Mouse (Mus musculus): ENCODE data around the gene Map1b. TPM values are rescaled to one million over a fixed set of nuclear protein-coding genes. Genes with fewer than 3 reads are reported as not detected.

Map1b gene
- polyA plus RNA-seq, 1 experiment, result 4.1 TPM

GRCm38 (mm10) chr13:99475488-99475887, 40.9 kb downstream of the Map1b start:
- no peak for DNase-seq
- 9% methylated on average over 6 of the region's 6 CpGs for WGBS
- Histone ChIP-seq H3K4me1 (ENCODE audit: control insufficient read depth, insufficient read depth, low read length) (peaks cover 5% of the 10 kb centered on the region), H3K4me3 (replicated peaks; ENCODE audit: extremely low read depth, low read depth, low read length) (no peak overlapping the region)
- TF ChIP-seq POLR2A (IDR thresholded peaks at IDR 0.05; ENCODE audit: borderline replicate concordance, extremely low read depth, low read depth, low read length), result no peak
- no peak for TF ChIP-seq CTCF (IDR thresholded peaks at IDR 0.05; ENCODE audit: insufficient read depth, low read length)

GRCm38 (mm10) chr13:99475033-99475432, 41.3 kb downstream of the Map1b start:
- no peak overlapping the region for H3K4me3 ChIP-seq (replicated peaks; ENCODE audit: extremely low read depth, low read depth, low read length)
- H3K4me1 ChIP-seq (ENCODE audit: control insufficient read depth, insufficient read depth, low read length), result peaks cover 5% of the 10 kb centered on the region
- TF ChIP-seq CTCF (IDR thresholded peaks at IDR 0.05; ENCODE audit: insufficient read depth, low read length), result no peak
- TF ChIP-seq POLR2A (IDR thresholded peaks at IDR 0.05; ENCODE audit: borderline replicate concordance, extremely low read depth, low read depth, low read length), result no peak
- WGBS, result 24% methylated on average over 5 of the region's 5 CpGs
- DNase-seq, result no peak

DNA sequence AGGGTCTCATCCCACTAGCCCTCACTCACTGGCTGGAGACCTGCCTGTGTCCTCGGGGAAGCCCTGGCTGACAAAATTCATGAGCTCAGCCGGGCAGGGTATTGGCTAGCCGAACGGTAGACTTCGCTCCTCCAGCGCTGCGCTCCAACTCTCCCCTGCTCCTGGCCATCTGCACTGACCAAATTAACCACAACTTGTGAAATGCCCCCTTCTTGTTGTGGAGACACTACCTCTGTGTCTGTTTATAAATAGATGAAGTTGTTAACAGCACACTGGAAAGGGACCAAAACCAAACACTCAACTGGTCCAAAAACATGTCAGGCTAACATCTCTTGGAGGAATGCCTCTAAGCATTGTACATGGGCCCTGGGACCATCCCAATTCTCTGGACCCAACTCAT, 42.2 kb downstream of the Map1b start:
- peaks cover 5% of the 10 kb centered on the region for H3K4me1 ChIP-seq (ENCODE audit: control insufficient read depth, insufficient read depth, low read length)
- no peak overlapping the region for H3K4me3 ChIP-seq (replicated peaks; ENCODE audit: extremely low read depth, low read depth, low read length)
- no peak for DNase-seq
- TF ChIP-seq POLR2A (IDR thresholded peaks at IDR 0.05; ENCODE audit: borderline replicate concordance, extremely low read depth, low read depth, low read length) (no peak), CTCF (IDR thresholded peaks at IDR 0.05; ENCODE audit: insufficient read depth, low read length) (no peak)
- 70% methylated on average over 7 of the region's 7 CpGs for WGBS

GRCm38 (mm10) chr13:99472028-99472427, 44.3 kb downstream of the Map1b start:
- no peak for DNase-seq
- WGBS, result 77% methylated on average over 9 of the region's 9 CpGs
- TF ChIP-seq POLR2A (IDR thresholded peaks at IDR 0.05; ENCODE audit: borderline replicate concordance, extremely low read depth, low read depth, low read length) (no peak), CTCF (IDR thresholded peaks at IDR 0.05; ENCODE audit: insufficient read depth, low read length) (no peak)
- H3K4me3 ChIP-seq (replicated peaks; ENCODE audit: extremely low read depth, low read depth, low read length), result no peak overlapping the region
- H3K4me1 ChIP-seq (ENCODE audit: control insufficient read depth, insufficient read depth, low read length), result peaks cover 5% of the 10 kb centered on the region

- no peak for DNase-seq
- 93% methylated on average over 7 of the region's 7 CpGs for WGBS
- no peak overlapping the region for H3K4me3 ChIP-seq (replicated peaks; ENCODE audit: extremely low read depth, low read depth, low read length)
- H3K4me1 ChIP-seq (ENCODE audit: control insufficient read depth, insufficient read depth, low read length), result no peaks in the 10 kb centered on the region; the same call in 1 of the 2 replicates
- TF ChIP-seq POLR2A (IDR thresholded peaks at IDR 0.05; ENCODE audit: borderline replicate concordance, extremely low read depth, low read depth, low read length) (no peak), CTCF (IDR thresholded peaks at IDR 0.05; ENCODE audit: insufficient read depth, low read length) (no peak)
Observed at GRCm38 (mm10) chr13:99470084-99470483, 46.3 kb downstream of the Map1b start.

DNA sequence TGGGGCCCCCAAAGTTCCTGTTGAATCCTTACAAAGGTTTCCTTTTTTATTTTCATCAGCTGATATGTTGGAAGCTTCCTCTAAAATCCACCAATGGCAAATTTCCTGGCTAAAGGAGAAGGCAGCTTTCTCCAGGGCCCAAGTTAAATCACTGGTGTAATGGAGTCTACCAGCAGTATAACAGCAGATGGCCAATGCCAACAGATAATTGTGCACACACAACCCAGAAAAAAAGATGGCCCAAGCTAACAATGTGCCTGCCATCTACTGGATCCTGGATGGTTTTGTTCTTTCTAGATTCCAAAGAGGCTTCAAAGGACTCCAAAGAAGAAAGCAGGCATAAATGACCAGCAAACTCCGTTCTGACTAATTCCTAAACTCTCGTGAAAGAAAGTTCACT, 48.1 kb downstream of the Map1b start:
- H3K4me1 ChIP-seq (ENCODE audit: control insufficient read depth, insufficient read depth, low read length), result no peaks in the 10 kb centered on the region; the same call in 1 of the 2 replicates
- no peak overlapping the region for H3K4me3 ChIP-seq (replicated peaks; ENCODE audit: extremely low read depth, low read depth, low read length)
- DNase-seq, result no peak
- 84% methylated on average over 2 of the region's 2 CpGs for whole genome bisulfite sequencing
- TF ChIP-seq CTCF (IDR thresholded peaks at IDR 0.05; ENCODE audit: insufficient read depth, low read length) (no peak), POLR2A (IDR thresholded peaks at IDR 0.05; ENCODE audit: borderline replicate concordance, extremely low read depth, low read depth, low read length) (no peak)

- no peak for DNase-seq
- TF ChIP-seq CTCF (IDR thresholded peaks at IDR 0.05; ENCODE audit: insufficient read depth, low read length) (no peak), POLR2A (IDR thresholded peaks at IDR 0.05; ENCODE audit: borderline replicate concordance, extremely low read depth, low read depth, low read length) (no peak)
- H3K4me1 ChIP-seq (ENCODE audit: control insufficient read depth, insufficient read depth, low read length), result no peaks in the 10 kb centered on the region; the same call in 1 of the 2 replicates
- WGBS, result 61% methylated on average over 6 of the region's 6 CpGs
- no peak overlapping the region for H3K4me3 ChIP-seq (replicated peaks; ENCODE audit: extremely low read depth, low read depth, low read length)
Observed at GRCm38 (mm10) chr13:99466811-99467315, 49.5 kb downstream of the Map1b start.

DNA sequence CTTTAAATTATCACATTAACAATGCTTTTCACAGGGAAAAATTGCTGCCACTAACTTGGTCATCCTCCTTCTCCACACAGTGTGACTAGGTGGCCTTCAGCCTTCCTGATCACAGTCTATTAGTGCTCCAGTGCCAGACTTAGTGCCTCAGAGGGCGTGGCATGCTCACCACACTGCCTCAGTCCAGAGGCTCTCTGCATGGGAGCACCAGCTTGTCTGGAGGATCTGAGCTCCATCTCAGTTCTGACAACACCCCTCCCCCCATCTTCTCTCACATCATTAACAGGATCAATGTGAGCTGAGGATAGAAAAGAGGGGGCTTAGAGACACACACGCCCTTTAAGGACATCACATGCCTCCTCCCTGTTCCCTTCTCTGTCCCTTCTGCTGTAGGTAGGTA, 50.3 kb downstream of the Map1b start:
- Histone ChIP-seq H3K4me1 (ENCODE audit: control insufficient read depth, insufficient read depth, low read length) (no peaks in the 10 kb centered on the region; the same call in 1 of the 2 replicates), H3K4me3 (replicated peaks; ENCODE audit: extremely low read depth, low read depth, low read length) (no peak overlapping the region)
- 80% methylated on average over 2 of the region's 2 CpGs for WGBS
- no peak for DNase-seq
- TF ChIP-seq POLR2A (IDR thresholded peaks at IDR 0.05; ENCODE audit: borderline replicate concordance, extremely low read depth, low read depth, low read length) (no peak), CTCF (IDR thresholded peaks at IDR 0.05; ENCODE audit: insufficient read depth, low read length) (no peak)

GRCm38 (mm10) chr13:99464551-99464950, 51.8 kb downstream of the Map1b start:
- Histone ChIP-seq H3K4me1 (ENCODE audit: control insufficient read depth, insufficient read depth, low read length) (no peaks in the 10 kb centered on the region; the same call in 1 of the 2 replicates), H3K4me3 (replicated peaks; ENCODE audit: extremely low read depth, low read depth, low read length) (no peak overlapping the region)
- 64% methylated on average over 4 of the region's 4 CpGs for WGBS
- TF ChIP-seq POLR2A (IDR thresholded peaks at IDR 0.05; ENCODE audit: borderline replicate concordance, extremely low read depth, low read depth, low read length), result no peak
- TF ChIP-seq CTCF (IDR thresholded peaks at IDR 0.05; ENCODE audit: insufficient read depth, low read length), result no peak
- DNase-seq, result no peak

DNA sequence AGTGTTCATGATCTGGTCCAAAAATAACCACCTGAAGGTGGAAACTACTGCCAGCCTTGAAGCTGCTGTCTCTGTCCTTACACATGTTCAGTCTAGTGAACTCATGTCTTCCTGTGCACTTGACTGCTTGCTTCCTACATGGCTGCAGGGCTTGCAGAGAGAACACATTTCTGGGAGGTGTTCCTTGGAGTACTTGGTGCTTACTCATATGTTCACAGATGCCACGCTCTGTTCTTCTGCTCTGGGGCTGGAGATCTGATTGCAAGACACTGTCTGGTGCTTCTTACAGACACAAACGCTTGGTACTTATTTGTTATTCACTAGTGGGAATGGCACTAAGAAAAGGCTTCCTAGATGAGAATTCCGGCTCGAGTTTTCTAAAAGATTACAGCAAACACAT, 54.5 kb downstream of the Map1b start:
- TF ChIP-seq POLR2A (IDR thresholded peaks at IDR 0.05; ENCODE audit: borderline replicate concordance, extremely low read depth, low read depth, low read length) (no peak), CTCF (IDR thresholded peaks at IDR 0.05; ENCODE audit: insufficient read depth, low read length) (no peak)
- DNase-seq, result no peak
- Histone ChIP-seq H3K4me3 (replicated peaks; ENCODE audit: extremely low read depth, low read depth, low read length) (no peak overlapping the region), H3K4me1 (ENCODE audit: control insufficient read depth, insufficient read depth, low read length) (no peaks in the 10 kb centered on the region; the same call in 1 of the 2 replicates)
- WGBS, result 91% methylated on average over 4 of the region's 4 CpGs
